Mouse (Mus musculus) hindbrain, embryonic 13.5 days (tissue): ENCODE results near the gene Txn2. TPM values are rescaled to one million over a fixed set of nuclear protein-coding genes. Genes with fewer than 3 reads are reported as not detected.

Source experiments
- ATAC-seq: fragments of 200-750 bp; cut with Nextera tagmentation; 2 replicates; pipeline ENCODE4 v1.8.0; 2017; ENCODE audit warnings: moderate TSS enrichment; ENCODE audit not compliant: low FRiP score
- H3K27ac ChIP-seq: fragments of 300-500 bp; sonication (generic); 2 replicates; pipeline ENCODE4 v1.5.1; 2015; ENCODE audit warnings: inconsistent platforms, mild to moderate bottlenecking, moderate library complexity
- H3K27me3 ChIP-seq: fragments of 300-500 bp; sonication (generic); 2 replicates; pipeline ENCODE4 v1.6.1; 2015; ENCODE audit warnings: mild to moderate bottlenecking, inconsistent platforms
- H3K36me3 ChIP-seq: fragments of 300-500 bp; sonication (generic); 2 replicates; pipeline ENCODE4 v1.6.1; 2015; ENCODE audit warnings: mild to moderate bottlenecking, inconsistent platforms
- H3K4me1 ChIP-seq: fragments of 300-500 bp; sonication (generic); replicated peaks from 2 replicates; pipeline ENCODE4 v1.6.1; 2015; ENCODE audit warnings: inconsistent platforms
- H3K4me2 ChIP-seq: fragments of 300-500 bp; sonication (generic); 2 replicates; pipeline ENCODE4 v1.6.1; 2015; ENCODE audit warnings: inconsistent platforms, mild to moderate bottlenecking, moderate library complexity
- H3K4me3 ChIP-seq: fragments of 300-500 bp; sonication (generic); 2 replicates; pipeline ENCODE4 v1.5.1; 2015; ENCODE audit warnings: mild to moderate bottlenecking, inconsistent platforms
- H3K9ac ChIP-seq: fragments of 300-500 bp; sonication (generic); 2 replicates; pipeline ENCODE4 v1.6.1; 2015; ENCODE audit warnings: mild to moderate bottlenecking, inconsistent platforms
- H3K9me3 ChIP-seq: fragments of 300-500 bp; sonication (generic); 2 replicates; pipeline ENCODE4 v1.6.1; 2016; ENCODE audit warnings: inconsistent platforms
- WGBS: fragments of 180-500 bp; shearing (Covaris S2); methylation state at CpG from one replicate; pipeline ENCODE4 v1.1.7; 2015; 5-methylcytosine and 5-hydroxymethylcytosine counted together
- polyA plus RNA-seq: library from polyadenylated mRNA; unstranded; fragments of >200 nt; fragmentation: Nextera tagmentation; extraction: Ambion mirVana; gene quantifications from 2 replicates; pipeline ENCODE4 v1.2.1, GENCODE M21; 2015

Gene Txn2
- polyA plus RNA-seq, 1 experiment from 2014 or later = 214 TPM

- 41% methylated on average over 8 of the region's 8 CpGs for WGBS
- H3K4me3 ChIP-seq = no peak overlapping the region
- H3K27ac ChIP-seq = no peak overlapping the region
- H3K4me2 ChIP-seq = no peak overlapping the region
- no peaks in the 10 kb centered on the region for H3K9me3 ChIP-seq
- H3K4me1 ChIP-seq = peaks cover 2% of the 10 kb centered on the region; the same call in 1 of the 2 replicates
- H3K27me3 ChIP-seq = no peaks in the 10 kb centered on the region
- no peak overlapping the region for H3K9ac ChIP-seq
- H3K36me3 ChIP-seq = peaks cover 75% of the 10 kb centered on the region
- peak; percentile 51 for ATAC-seq
Observed at GRCm38 (mm10) chr15:77916851-77917544, 11.8 kb downstream of the Txn2 start.

GRCm38 (mm10) chr15:77915287-77915686 lies 13.5 kb downstream of the Txn2 start:
- H3K27me3 ChIP-seq = no peaks in the 10 kb centered on the region
- H3K36me3 ChIP-seq = peaks cover 61% of the 10 kb centered on the region
- no peak overlapping the region for H3K4me3 ChIP-seq
- H3K9ac ChIP-seq = no peak overlapping the region
- no peak for ATAC-seq
- H3K4me2 ChIP-seq = no peak overlapping the region
- WGBS = 95% methylated on average over 4 of the region's 4 CpGs
- H3K27ac ChIP-seq = no peak overlapping the region
- H3K4me1 ChIP-seq = peaks cover 2% of the 10 kb centered on the region; the same call in 1 of the 2 replicates
- H3K9me3 ChIP-seq = no peaks in the 10 kb centered on the region

- 96% methylated on average over 3 of the region's 3 CpGs for WGBS
- no peak overlapping the region for H3K4me2 ChIP-seq
- no peaks in the 10 kb centered on the region for H3K9me3 ChIP-seq
- peaks cover 54% of the 10 kb centered on the region for H3K36me3 ChIP-seq
- peaks cover 2% of the 10 kb centered on the region; the same call in 1 of the 2 replicates for H3K4me1 ChIP-seq
- no peak overlapping the region for H3K9ac ChIP-seq
- no peak for ATAC-seq
- no peak overlapping the region for H3K27ac ChIP-seq
- no peaks in the 10 kb centered on the region for H3K27me3 ChIP-seq
- H3K4me3 ChIP-seq = no peak overlapping the region
Observed at GRCm38 (mm10) chr15:77914507-77914906, 14.3 kb downstream of the Txn2 start.

GRCm38 (mm10) chr15:77913054-77913453 lies 15.8 kb downstream of the Txn2 start:
- H3K36me3 ChIP-seq = peaks cover 40% of the 10 kb centered on the region
- no peaks in the 10 kb centered on the region for H3K27me3 ChIP-seq
- ATAC-seq = no peak
- 0 out of 2 replicates have a peak overlapping the region, but pooled peaks have one; percentile 6 for H3K9ac ChIP-seq
- H3K27ac ChIP-seq = no peak overlapping the region
- 92% methylated on average over 8 of the region's 8 CpGs for WGBS
- H3K4me1 ChIP-seq = peaks cover 2% of the 10 kb centered on the region; the same call in 1 of the 2 replicates
- H3K9me3 ChIP-seq = no peaks in the 10 kb centered on the region
- no peak overlapping the region for H3K4me3 ChIP-seq
- H3K4me2 ChIP-seq = no peak overlapping the region

- no peak for ATAC-seq
- Histone ChIP-seq H3K36me3 (peaks cover 36% of the 10 kb centered on the region), H3K27me3 (no peaks in the 10 kb centered on the region), H3K9me3 (no peaks in the 10 kb centered on the region), H3K4me3 (no peak overlapping the region), H3K9ac (0 out of 2 replicates have a peak overlapping the region, but pooled peaks have one; percentile 6), H3K4me2 (no peak overlapping the region), H3K4me1 (peaks cover 2% of the 10 kb centered on the region; the same call in 1 of the 2 replicates), H3K27ac (no peak overlapping the region)
- WGBS = 66% methylated on average over 7 of the region's 7 CpGs
Observed at GRCm38 (mm10) chr15:77912585-77912984, 16.2 kb downstream of the Txn2 start.

GRCm38 (mm10) chr15:77912048-77912447 lies 16.8 kb downstream of the Txn2 start:
- H3K36me3 ChIP-seq = peaks cover 35% of the 10 kb centered on the region

GRCm38 (mm10) chr15:77911065-77911464 lies 17.7 kb downstream of the Txn2 start:
- Histone ChIP-seq H3K4me1 (peaks cover 2% of the 10 kb centered on the region; the same call in 1 of the 2 replicates), H3K4me2 (no peak overlapping the region), H3K27ac (no peak overlapping the region), H3K9me3 (no peaks in the 10 kb centered on the region), H3K9ac (no peak overlapping the region), H3K36me3 (peaks cover 31% of the 10 kb centered on the region), H3K4me3 (no peak overlapping the region), H3K27me3 (peaks cover 13% of the 10 kb centered on the region)
- ATAC-seq = no peak
- WGBS = 15% methylated on average over 2 of the region's 2 CpGs

More at GRCm38 (mm10) chr15:77912048-77912447, 16.8 kb downstream of the Txn2 start:
- H3K9ac ChIP-seq = no peak overlapping the region
- H3K4me3 ChIP-seq = no peak overlapping the region
- no peaks in the 10 kb centered on the region for H3K9me3 ChIP-seq
- ATAC-seq = no peak
- H3K27ac ChIP-seq = no peak overlapping the region
- peaks cover 2% of the 10 kb centered on the region; the same call in 1 of the 2 replicates for H3K4me1 ChIP-seq
- WGBS = 55% methylated on average over 5 of the region's 5 CpGs
- peaks cover 3% of the 10 kb centered on the region; the same call in 1 of the 2 replicates for H3K27me3 ChIP-seq
- no peak overlapping the region for H3K4me2 ChIP-seq

- Histone ChIP-seq H3K9ac (no peak overlapping the region), H3K27me3 (peaks cover 35% of the 10 kb centered on the region), H3K4me1 (peaks cover 10% of the 10 kb centered on the region), H3K4me2 (no peak overlapping the region), H3K36me3 (0 out of 2 replicates have a peak, but pooled peaks cover 1% of the 10 kb centered on the region), H3K27ac (no peak overlapping the region), H3K4me3 (no peak overlapping the region), H3K9me3 (no peaks in the 10 kb centered on the region)
- 67% methylated on average over 9 of the region's 9 CpGs for WGBS
- no peak for ATAC-seq
Observed at GRCm38 (mm10) chr15:77907646-77908518, 20.9 kb downstream of the Txn2 start.

GRCm38 (mm10) chr15:77906545-77906944 lies 22.3 kb downstream of the Txn2 start:
- no peak for ATAC-seq
- no peaks in the 10 kb centered on the region for H3K9me3 ChIP-seq
- H3K4me3 ChIP-seq = no peak overlapping the region
- H3K4me1 ChIP-seq = peaks cover 10% of the 10 kb centered on the region
- peaks cover 35% of the 10 kb centered on the region for H3K27me3 ChIP-seq
- no peak overlapping the region for H3K9ac ChIP-seq
- H3K4me2 ChIP-seq = no peak overlapping the region
- WGBS = 53% methylated on average over 10 of the region's 10 CpGs
- H3K36me3 ChIP-seq = no peaks in the 10 kb centered on the region
- H3K27ac ChIP-seq = no peak overlapping the region

GRCm38 (mm10) chr15:77906081-77906480 lies 22.7 kb downstream of the Txn2 start:
- no peak overlapping the region for H3K4me3 ChIP-seq
- no peak overlapping the region for H3K9ac ChIP-seq
- 81% methylated on average over 8 of the region's 8 CpGs for WGBS
- peaks cover 10% of the 10 kb centered on the region for H3K4me1 ChIP-seq
- no peaks in the 10 kb centered on the region for H3K9me3 ChIP-seq
- no peak overlapping the region for H3K4me2 ChIP-seq
- no peak overlapping the region for H3K27ac ChIP-seq
- peaks cover 35% of the 10 kb centered on the region for H3K27me3 ChIP-seq
- no peak for ATAC-seq
- H3K36me3 ChIP-seq = no peaks in the 10 kb centered on the region

- Histone ChIP-seq H3K36me3 (no peaks in the 10 kb centered on the region), H3K27ac (no peak overlapping the region), H3K9ac (peak overlapping the region; percentile 69), H3K9me3 (no peaks in the 10 kb centered on the region), H3K4me1 (peaks cover 10% of the 10 kb centered on the region), H3K4me2 (peak overlapping the region; percentile 64), H3K4me3 (peak overlapping the region; percentile 35), H3K27me3 (peaks cover 35% of the 10 kb centered on the region)
- WGBS = 5% methylated on average over 26 of the region's 26 CpGs
- ATAC-seq = no peak
Observed at GRCm38 (mm10) chr15:77905275-77905970, 23.4 kb downstream of the Txn2 start.
